Mouse (Mus musculus): ENCODE results near the gene Slc9a3r1. TPM values are rescaled to one million over a fixed set of nuclear protein-coding genes. Genes with fewer than 3 reads are reported as not detected.

The Slc9a3r1 gene
- total RNA-seq, 2 experiments from 2014 or later = 68.8 to 75.2 TPM

DNA sequence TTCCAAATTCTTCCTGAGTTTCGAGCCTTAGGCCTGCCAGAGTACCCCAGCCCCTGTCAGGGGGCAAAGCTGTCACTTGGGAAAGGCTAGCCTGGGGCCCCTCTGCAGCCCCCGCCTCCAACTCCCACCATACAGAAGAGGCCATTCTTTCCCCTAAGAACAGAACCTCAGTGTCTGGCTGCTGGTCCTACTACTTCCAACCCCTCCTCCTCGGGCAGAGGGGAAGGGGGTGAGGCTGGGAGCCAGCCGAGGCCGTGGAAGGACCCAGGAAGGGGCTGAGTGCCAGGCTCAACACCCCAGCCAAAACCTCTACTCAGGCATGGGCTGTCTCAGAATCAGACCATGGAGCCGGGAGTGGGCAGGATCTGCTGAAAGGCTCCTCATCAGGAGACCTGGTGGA lies 16.1 kb downstream of the Slc9a3r1 start:
- no peak for TF ChIP-seq CTCF (IDR thresholded peaks at IDR 0.05)
- peak in 1 of 2 experiments; percentile 45 for DNase-seq (ENCODE audit: extremely low spot score in 1 of 2, low spot score in 2 of 2)
- Histone ChIP-seq H3K27ac (no peak overlapping the region), H3K4me3 (no peak overlapping the region)
- intact Hi-C loops (cut with DNase I) = no loop called here

DNA sequence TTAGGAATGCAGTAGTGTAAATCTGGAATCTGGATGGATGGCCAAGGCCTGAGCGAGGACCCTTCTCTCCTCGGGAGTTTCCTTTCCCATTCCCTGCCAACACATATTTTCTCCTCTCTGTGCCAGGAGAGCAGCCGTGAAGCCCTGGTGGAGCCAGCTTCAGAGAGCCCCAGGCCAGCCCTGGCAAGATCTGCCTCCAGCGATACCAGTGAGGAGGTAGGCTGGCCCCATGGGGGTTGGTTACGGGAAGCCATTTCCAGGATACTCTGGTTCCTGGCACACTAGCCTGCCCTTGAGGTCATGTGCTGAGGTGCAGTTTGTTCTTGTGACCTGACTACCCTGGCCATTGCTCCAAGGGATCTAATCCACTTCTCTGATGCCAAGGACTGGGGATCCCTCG lies 16.7 kb downstream of the Slc9a3r1 start:
- TF ChIP-seq CTCF (IDR thresholded peaks at IDR 0.05) = no peak
- Histone ChIP-seq H3K27ac (no peak overlapping the region), H3K4me3 (no peak overlapping the region)
- DNase-seq (ENCODE audit: extremely low spot score in 1 of 2, low spot score in 2 of 2) = no peak
- intact Hi-C loops (cut with DNase I) = no loop called here

- TF ChIP-seq CTCF (IDR thresholded peaks at IDR 0.05) = peak; percentile 82
- H3K27ac ChIP-seq = no peak overlapping the region
- H3K4me3 ChIP-seq = no peak overlapping the region
- intact Hi-C loops (cut with DNase I) = loop anchor here (1.0 to 2.0 kb wide), 2 partner anchors 21 to 101 kb away; no protein-coding TSS in a partner anchor
- peak; percentile 68 to 79 for DNase-seq (ENCODE audit: extremely low spot score in 1 of 2, low spot score in 2 of 2)
Observed at GRCm38 (mm10) chr11:115181913-115182638, 18.9 kb downstream of the Slc9a3r1 start.

DNA sequence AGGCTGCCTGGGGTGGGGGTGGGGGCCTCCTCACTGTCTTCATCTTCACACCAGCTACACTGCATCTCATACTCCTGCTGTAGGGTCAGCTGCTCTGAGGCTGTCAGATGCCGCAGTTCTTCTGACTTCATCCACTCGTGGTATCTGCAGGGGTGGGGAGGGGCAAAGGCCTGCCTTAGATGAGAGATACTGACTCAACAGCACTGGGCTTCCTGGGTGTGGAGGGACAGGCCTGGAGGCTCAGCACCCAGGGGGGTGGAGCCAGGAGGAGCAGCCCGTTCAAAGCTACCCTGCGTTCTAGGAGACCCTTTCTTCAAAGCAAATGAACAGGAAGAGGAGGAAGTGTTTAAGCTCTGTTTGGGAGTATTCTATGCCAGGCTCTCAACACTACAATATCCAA lies 21.8 kb downstream of the Slc9a3r1 start:
- H3K4me3 ChIP-seq = no peak overlapping the region
- no peak for DNase-seq (ENCODE audit: extremely low spot score in 1 of 2, low spot score in 2 of 2)
- H3K27ac ChIP-seq = no peak overlapping the region
- TF ChIP-seq CTCF (IDR thresholded peaks at IDR 0.05) = no peak
- intact Hi-C loops (cut with DNase I) = no loop called here

DNA sequence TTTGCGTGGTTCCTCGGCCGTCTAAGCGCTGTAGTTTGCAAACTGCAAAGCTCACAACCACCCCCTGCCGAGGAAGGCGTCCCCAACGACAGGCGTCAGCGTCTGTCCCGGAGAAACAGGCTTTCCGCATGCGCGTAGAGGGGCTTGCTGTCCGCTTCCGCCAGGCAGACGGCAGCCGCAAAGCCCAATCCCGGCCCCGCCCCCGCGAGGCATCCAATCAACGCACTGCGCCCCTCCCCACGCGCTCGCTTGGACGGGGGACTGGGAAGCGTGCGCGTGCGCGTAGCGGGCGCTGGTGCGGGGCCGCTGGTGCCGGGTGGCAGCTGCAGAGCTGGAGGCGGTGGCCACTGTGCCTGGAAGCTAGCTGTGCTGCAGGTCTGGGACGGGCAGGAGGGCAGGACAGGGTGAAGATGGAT lies 24.1 kb downstream of the Slc9a3r1 start, which contains the start of gene Tmem104:
TSS of gene Tmem104 (plus strand) at position 264 of the 416 bp plus-strand sequence.
- no peak; the same call in 1 of the 2 replicates for TF ChIP-seq CTCF (IDR thresholded peaks at IDR 0.05)
- DNase-seq (ENCODE audit: extremely low spot score in 1 of 2, low spot score in 2 of 2) = peak; percentile 100
- Histone ChIP-seq H3K27ac (peak within 1 kb of the TSS; percentile 88), H3K4me3 (peak within 1 kb of the TSS; percentile 69)
- intact Hi-C loops (cut with DNase I) = no loop called here

- H3K4me3 ChIP-seq = peak within 1 kb of the TSS; percentile 69
- H3K27ac ChIP-seq = peak within 1 kb of the TSS; percentile 88
- intact Hi-C loops (cut with DNase I) = no loop called here
- no peak for DNase-seq (ENCODE audit: extremely low spot score in 1 of 2, low spot score in 2 of 2)
- TF ChIP-seq CTCF (IDR thresholded peaks at IDR 0.05) = no peak
Observed at GRCm38 (mm10) chr11:115187693-115188092, 24.6 kb downstream of the Slc9a3r1 start, which contains the start of gene Nat9. Nat9 (minus strand) TSS chr11:115187859.

GRCm38 (mm10) chr11:115188539-115189231 lies 25.5 kb downstream of the Slc9a3r1 start:
- intact Hi-C loops (cut with DNase I) = no loop called here
- Histone ChIP-seq H3K4me3 (no peak overlapping the region), H3K27ac (no peak overlapping the region)
- DNase-seq (ENCODE audit: extremely low spot score in 1 of 2, low spot score in 2 of 2) = no peak
- no peak for TF ChIP-seq CTCF (IDR thresholded peaks at IDR 0.05)

DNA sequence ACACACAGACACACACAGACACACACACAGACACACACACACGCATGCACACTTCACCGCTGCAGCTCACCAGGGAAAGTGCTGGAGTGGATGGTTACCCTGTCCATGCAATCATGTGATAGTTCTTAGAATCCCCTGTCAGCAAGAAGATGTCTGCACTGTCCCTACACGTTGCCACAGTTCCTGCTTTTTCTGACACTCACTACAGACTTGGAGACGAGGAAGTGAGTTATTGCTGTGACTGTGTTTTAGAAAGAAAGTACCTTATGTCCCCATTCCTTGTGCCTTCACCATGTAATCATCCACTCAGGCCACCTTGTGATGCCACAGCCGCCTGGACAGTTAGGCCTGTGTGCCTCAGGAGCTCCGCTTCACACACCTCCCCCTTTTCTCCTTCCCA lies 26.2 kb downstream of the Slc9a3r1 start:
- no peak for TF ChIP-seq CTCF (IDR thresholded peaks at IDR 0.05)
- no peak for DNase-seq (ENCODE audit: extremely low spot score in 1 of 2, low spot score in 2 of 2)
- Histone ChIP-seq H3K27ac (no peak overlapping the region), H3K4me3 (no peak overlapping the region)
- intact Hi-C loops (cut with DNase I) = no loop called here

GRCm38 (mm10) chr11:115192180-115192579 lies 29.0 kb downstream of the Slc9a3r1 start:
- Histone ChIP-seq H3K4me3 (no peak overlapping the region), H3K27ac (no peak overlapping the region)
- no peak for DNase-seq (ENCODE audit: extremely low spot score in 1 of 2, low spot score in 2 of 2)
- intact Hi-C loops (cut with DNase I) = no loop called here
- TF ChIP-seq CTCF (IDR thresholded peaks at IDR 0.05) = no peak

DNA sequence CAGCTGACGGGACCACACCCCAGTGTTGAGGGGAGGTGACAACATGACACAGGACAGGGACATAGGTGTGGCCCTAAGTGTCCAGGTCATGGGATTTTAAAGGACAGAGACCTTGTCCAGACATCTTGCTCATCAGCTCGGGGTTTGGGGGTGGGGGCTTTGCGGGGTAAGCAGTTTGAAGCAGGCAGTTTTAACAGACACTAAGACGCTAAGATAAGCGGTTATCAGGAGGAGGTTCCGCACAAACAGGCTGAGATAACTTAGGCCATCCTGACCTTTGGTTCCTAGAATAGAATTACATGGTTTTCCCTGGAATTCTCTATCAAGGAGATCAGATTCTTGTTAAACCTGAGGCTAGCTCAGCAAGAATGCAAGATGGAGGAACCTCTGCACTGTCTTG lies 31.6 kb downstream of the Slc9a3r1 start:
- Histone ChIP-seq H3K27ac (no peak overlapping the region), H3K4me3 (no peak overlapping the region)
- DNase-seq (ENCODE audit: extremely low spot score in 1 of 2, low spot score in 2 of 2) = no peak
- intact Hi-C loops (cut with DNase I) = no loop called here
- TF ChIP-seq CTCF (IDR thresholded peaks at IDR 0.05) = no peak

DNA sequence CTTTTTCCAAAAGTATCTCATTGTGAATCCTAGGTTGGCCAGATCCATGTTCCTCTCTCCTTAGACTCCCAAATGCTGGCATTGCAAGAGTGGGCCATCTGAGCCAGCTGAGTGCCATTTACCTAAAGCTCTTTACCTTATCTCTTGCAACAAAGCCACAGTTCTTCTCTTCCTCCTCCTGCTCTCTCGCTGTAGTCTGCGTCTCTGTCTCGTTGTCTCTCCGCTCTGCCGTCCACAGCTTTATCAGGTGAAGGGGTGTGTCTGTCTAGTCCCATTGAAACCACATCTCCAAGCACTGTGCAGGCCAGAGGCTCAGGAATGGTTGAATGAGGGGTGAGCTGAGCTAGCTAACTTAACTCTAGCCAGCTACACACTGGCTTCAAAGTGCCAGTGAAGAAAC lies 32.8 kb downstream of the Slc9a3r1 start:
- intact Hi-C loops (cut with DNase I) = no loop called here
- Histone ChIP-seq H3K27ac (no peak overlapping the region), H3K4me3 (no peak overlapping the region)
- no peak for TF ChIP-seq CTCF (IDR thresholded peaks at IDR 0.05)
- DNase-seq (ENCODE audit: extremely low spot score in 1 of 2, low spot score in 2 of 2) = no peak

DNA sequence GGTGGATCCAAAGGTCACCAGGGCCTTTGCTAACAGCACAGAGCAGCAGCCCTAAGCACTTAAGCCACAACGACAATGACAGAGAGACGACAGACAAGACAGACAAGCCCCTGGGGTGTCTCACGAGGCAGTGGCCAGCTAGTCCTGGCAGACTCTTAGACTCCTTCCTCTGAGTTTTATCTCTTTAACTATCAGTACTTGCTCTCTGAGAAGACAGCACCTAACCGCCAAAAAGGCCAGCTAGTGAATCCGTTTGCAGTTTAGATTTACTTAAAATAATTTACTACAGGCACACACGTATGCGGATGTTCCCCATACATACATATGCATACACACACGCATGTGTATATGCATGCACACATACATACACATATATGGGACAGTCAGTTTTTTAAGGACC lies 34.4 kb downstream of the Slc9a3r1 start:
- DNase-seq (ENCODE audit: extremely low spot score in 1 of 2, low spot score in 2 of 2) = no peak
- H3K4me3 ChIP-seq = no peak overlapping the region
- intact Hi-C loops (cut with DNase I) = no loop called here
- no peak overlapping the region for H3K27ac ChIP-seq
- TF ChIP-seq CTCF (IDR thresholded peaks at IDR 0.05) = no peak

All from left cerebral cortex, adult 2 months (tissue).